Mouse (Mus musculus) adrenal gland, adult 8-10 months (tissue): ENCODE results near the gene Zfp978. TPM values are rescaled to one million over a fixed set of nuclear protein-coding genes. Genes with fewer than 3 reads are reported as not detected.
"Not testable (repeated sequence)": the region's sequence is repeated elsewhere in the genome, so short reads cannot be mapped to it uniquely, and the experiment has no call there.

ENCODE experiments used
- DNase-seq: peaks from one replicate; pipeline ENCODE4 v3.0.0; 2022
- total RNA-seq, 4 experiments: library from RNA; stranded (reverse); gene quantifications; 2 replicates each; pipeline ENCODE4 v1.2.4; 2022

The Zfp978 gene
- total RNA-seq = under 1 TPM; 0.30 to 0.55 (median 0.36) TPM

DNA sequence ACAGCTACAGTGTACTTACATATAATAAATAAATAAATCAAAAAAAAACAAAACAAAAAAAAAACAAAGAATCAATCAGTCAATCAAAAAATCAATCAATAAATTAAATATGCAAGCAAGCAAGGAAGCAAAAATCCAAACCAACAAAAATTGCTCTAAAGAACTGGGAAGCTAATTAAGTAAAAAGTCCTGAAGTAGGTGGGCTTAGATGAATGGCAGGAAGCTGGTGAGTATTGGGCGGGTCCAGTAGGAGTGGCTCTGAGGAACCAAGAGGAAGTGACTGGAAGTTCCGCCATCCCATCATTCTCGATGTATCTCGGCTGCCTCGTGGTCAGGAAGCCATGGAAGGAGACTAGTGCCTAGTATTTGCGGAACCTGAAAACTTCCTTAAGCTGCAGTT is at the start of gene Zfp978:
Gene Zfp978 (plus strand): TSS at position 301 of the 400 bp plus-strand sequence.
- DNase-seq = not testable (repeated sequence)

DNA sequence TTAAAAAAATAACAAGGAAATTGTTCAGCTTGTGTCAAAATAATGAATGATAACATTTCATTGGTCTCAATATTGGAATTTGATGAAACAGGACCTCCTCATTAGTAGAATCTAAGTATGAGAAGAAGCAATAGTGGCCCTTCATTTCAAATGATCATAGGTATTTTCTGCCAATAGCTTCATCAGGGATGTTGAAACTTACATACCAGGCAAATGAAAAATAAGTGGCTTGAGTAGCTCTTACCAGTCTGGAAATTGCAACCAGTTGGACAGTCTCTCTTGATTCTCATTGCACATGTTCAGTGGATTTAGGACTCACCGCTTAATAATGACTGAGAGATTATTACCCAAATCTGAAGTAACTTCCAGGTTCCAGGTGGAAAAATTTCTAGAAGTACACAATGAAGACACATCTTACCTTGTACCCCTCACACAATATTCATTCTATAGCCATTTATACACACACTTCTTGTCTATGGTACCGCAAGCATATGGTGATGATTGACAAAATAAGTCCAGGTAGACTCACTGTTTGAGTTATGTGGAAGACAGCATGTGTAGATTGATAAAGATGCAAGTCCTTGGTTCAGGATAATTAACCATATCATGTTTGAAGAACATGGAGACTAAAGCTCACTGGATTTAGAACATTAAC is 25.9 kb upstream of the Zfp978 start:
- not testable (repeated sequence) for DNase-seq

DNA sequence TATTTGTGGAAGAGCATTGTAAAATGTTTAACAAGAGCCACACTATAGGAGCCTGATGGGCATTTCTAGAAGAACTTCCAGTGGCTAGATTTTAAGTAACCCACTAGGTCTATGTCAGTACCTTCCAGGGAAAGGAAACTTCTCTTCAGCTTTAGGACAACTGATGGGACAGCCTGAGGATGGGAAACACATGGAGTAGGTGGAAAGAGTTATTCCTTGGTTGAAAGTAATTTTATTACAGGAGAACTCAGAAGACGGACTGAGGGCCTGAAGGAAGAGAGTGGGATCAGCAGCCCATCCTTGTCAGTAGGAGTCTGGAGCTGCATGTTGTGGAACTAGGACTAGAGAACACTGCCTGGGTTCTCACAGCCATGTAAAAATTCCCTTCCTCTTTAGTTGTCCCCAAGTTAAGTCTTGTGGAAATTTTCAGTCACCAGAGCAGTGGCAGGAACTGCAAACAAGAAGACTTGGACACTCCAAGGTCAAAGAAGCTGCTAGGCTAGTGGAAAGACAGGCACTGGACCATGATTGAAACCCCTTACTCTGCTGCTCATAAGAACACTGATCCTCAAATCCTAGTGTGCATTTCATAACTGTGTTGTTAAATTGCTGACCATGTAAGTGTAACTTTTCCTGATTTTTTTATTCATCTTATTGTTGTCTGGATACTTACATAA is 25.3 kb upstream of the Zfp978 start:
- not testable (repeated sequence) for DNase-seq

DNA sequence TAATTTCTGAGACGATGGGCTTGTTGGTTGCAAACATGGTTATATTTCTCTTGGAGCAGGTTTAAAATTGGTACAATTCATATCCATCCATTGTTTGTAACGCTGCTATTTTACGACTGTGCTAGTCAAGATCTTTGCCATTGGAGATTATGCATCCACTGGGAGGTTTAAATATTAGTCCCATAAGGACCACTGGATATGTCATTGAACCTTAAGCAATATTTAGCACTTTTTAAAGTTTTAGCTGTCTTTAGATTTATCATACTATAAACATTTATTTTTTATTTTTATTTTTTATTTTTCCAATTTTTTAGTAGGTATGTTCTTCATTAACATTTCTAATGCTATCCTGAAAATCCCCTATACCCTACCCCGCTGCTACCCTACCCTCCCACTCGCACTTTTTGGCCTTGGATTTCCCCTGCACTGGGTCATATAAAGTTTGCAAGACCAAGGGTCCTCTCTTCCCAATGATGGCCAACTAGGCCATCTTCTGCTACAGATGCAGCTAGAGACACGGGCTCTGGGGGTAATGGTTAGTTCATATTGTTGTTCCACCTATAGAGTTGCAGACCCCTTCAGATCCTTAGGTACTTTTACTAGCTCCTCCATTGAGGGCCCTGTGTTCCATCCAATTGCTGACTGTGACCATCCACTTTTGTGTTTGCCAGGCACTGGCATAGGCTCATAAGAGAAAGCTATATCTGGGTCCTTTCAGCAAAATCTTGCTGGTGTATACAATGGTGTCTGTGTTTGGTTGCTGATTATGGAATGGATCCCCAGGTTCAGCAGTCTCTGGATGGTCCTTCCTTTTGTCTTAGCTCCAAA is 24.5 kb upstream of the Zfp978 start:
- not testable (repeated sequence) for DNase-seq

DNA sequence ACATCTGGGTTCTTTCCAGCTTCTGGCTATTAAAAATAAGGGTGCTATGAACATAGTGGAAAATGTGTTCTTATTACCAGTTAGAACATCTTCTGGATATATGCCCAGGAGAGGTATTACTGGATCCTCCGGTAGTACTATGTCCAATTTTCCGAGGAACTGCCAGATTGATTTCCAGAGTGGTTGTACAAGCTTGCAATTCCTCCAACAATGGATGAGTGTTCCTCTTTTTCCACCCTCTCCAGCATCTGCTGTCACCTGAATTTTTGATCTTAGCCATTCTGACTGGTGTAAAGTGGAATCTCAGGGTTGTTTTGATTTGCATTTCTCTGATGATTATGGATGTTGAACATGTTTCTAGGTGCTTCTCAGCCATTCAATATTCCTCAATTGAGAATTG is 23.6 kb upstream of the Zfp978 start:
- not testable (repeated sequence) for DNase-seq

DNA sequence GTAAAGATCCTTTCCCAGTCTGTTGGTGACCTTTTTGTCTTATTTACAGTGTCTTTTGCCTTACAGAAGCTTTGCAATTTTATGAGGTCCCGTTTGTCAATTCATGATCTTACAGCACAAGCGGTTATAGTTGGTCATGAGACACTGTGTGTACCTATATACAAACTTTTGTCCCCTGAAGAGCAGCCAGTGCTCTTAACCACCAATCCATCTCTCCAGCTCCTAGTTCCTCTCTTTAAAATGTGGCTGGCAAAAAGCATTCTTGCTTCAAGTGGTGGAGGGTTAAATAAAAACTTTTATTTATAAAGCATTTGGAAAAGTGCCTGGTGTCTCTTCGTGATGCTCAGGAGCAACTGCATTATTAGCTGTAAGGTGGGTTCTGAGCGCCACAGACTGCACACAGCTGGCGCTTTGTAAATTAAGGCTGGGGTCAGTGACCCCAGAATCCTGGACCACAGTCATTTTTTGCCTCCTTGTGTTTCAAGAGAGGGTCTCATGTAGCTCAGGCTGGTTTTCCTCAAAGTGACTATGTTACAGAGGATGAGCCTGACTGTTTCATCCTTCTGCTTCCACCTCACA is 23.0 kb upstream of the Zfp978 start:
- DNase-seq = no peak

DNA sequence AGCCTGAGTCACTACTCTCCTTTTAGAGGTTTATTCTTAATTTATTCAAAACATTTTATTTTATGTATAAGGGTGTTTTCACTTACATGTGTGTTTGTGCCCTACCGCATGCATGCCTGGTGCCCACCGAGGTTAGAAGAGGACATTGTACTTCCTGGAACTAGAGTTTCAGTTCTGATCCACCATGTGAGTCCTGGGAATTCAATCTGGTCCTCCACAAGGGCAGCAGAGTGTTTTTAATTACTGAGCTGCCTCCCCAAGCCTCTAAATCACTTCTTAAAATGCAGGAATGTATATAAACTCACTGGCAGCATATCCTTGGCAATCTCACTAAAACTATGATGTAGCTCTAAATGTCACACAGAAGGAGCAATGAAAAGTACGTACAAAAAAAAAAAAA is 22.4 kb upstream of the Zfp978 start:
- DNase-seq = not testable (repeated sequence)

DNA sequence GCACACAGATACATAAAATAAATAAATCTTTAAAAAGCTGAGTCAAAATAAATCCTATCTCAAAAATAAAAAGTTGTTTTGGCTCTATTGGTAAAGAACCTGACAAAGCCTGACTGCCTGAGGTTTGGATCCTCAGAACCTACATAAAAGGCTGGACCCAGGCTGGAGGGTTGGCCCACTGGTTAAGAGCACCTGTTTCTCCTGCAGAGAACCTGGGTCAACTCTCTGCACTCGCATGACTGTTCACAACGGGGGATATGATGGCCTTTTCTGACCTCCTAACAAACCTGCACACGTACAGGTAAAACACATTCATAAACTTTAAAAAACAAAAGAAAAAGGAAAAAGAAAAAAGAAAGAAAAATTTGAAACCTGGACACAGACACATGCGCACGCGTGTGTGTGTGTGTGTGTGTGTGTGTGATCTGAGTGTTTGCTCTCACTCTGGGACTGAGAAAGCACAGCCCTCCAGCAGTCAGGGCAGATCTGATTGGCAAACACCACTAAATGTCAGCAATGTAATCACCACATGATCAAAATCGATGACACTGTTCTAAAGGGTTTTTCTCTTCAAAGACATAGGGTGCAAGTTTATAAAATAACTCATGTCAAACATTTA is 21.4 kb upstream of the Zfp978 start:
- not testable (repeated sequence) for DNase-seq

DNA sequence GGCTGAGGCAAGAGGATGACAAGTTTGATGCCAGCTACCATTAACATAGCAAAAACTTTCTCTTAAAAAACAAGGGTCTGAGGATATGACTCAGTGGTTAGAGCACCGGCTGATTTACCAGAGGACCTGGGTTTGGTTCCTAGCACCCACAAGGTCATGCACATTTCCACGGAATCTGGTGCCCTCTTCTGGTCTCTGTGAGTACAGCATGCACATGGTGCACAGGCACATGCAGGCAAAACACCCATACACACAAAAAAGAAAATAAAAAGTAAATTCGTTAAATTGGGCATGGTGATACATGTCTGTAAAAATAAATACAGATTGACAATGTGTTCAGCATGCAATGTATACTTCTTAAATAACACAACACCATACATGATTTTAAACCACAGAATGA is 20.9 kb upstream of the Zfp978 start:
- DNase-seq = not testable (repeated sequence)

DNA sequence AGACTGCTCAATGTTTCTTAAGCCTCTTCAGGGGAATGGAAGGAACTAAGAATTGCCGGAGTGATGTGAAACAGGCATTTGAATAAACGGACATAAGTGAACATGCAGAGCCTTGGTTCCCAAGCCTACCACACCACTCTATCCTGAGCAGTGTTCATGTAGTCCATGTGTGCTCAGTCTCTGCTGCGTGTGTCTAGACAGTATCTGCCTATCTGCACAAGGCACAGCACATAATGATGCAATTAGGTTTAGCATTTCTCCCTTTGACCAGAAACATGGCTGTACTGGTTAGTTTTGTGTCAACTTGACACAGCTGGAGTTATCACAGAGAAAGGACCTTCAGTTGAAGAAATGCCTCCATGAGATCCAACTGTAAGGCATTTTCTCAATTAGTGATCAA is 20.2 kb upstream of the Zfp978 start:
- DNase-seq = not testable (repeated sequence)

DNA sequence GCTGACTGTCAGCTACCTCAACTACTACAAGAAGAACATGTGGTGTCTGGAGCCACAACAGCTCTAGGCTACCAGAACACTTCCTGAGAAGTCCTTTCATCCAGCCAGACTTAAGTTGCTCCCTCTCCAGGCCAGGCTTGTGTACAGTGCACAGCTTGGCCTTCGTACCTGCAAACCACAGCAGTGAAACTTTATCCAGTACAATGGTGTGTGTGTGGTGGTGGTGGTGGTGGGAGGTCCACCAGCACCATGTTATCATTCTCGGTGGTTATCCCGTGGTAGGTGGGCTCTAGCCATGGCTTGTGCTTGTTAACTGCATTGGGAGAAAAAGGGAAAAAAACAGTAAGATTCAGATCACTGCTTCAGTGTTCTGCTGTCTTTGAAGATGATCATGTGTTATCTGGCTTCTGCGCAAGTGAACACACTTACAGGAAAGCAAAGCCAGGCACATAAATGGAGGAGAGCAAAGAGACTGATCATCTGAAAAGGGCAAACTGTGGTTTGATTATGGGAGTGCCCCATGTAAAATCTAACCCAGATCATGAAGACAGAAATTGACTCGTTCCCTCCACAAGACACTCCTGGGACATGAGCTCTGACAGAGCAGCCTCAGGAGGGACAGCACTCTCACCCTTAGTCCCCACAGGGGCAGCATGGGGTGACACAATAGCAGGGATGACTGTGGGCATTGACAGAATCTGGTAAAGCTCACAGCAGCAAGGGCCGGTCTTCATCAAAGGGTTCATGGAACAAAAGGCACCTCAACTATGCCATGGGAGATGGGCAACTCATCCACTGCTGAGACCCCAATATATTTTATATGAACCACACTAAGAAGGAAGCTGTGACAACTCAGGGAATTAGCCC is 17.8 kb upstream of the Zfp978 start:
- not testable (repeated sequence) for DNase-seq

DNA sequence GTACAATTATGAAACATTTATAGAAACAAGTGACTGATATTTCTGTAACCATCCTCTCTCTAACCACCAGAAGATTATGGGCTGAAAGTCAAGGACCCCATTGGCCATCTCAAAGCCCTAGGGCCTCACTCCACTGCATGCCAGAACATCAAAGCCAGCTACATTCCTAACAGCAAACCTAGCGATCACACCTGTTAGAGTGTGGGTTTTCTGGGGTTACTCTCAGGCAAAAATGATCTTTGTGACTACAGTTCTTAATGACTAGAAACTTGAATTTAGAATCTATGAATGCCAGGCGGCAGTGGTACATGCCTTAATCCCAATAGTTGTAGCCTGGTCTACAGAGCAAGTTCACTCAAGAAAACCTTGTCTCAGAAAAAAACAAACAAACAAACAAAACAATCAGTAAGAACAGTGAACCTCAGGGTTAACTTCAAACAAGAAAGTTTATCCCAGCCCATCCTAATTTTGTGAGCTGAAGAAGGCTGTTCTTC is 16.0 kb upstream of the Zfp978 start:
- not testable (repeated sequence) for DNase-seq

DNA sequence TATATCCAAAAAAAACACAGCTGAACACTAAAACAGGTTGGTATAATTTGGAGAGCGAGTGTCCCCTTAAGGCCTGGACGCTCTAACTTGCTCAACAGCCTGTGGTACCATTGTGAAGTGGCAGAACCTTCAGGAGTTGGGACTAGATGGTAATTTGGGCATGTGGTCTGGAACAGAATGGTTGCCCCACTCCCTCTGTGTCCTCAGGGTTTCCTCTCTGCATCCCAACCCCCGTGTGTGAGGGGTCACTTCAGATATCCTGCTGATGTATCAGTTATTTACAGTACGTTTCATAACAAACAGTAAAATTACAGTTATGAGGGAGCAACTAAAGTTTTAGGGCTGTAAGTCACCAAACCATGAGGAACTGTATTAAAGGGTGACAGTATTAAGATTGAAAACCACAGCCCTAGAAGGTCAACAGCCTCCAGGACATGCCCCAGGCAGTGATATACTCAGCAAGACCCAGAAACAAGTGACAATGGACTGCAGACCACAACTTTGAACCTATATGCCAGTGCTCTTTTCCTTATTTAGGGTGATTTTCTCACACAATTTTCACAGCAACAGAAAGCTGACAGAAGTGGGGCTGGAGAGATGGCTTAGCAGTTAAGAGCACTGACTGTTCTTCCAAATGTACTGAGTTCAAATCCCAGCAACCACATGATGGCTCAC is 14.6 kb upstream of the Zfp978 start:
- not testable (repeated sequence) for DNase-seq

DNA sequence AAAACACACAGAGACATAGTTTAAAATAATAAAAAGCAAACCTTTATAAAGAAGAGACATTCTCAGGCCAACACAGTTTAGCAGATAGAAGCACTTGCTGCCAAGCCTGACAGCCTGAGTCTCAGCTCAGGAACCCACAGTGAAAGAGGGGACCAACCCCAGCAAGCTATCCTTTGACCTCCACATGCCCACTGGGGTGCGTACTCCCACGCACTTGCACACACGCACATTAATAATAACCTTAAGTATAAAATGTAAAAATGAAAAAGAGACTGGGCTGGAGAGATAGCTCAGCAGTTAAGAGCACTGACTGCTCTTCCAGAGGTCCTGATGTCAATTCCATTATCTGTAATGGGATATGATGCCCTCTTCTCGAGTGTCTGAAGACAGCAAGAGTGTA is 13.8 kb upstream of the Zfp978 start:
- not testable (repeated sequence) for DNase-seq

DNA sequence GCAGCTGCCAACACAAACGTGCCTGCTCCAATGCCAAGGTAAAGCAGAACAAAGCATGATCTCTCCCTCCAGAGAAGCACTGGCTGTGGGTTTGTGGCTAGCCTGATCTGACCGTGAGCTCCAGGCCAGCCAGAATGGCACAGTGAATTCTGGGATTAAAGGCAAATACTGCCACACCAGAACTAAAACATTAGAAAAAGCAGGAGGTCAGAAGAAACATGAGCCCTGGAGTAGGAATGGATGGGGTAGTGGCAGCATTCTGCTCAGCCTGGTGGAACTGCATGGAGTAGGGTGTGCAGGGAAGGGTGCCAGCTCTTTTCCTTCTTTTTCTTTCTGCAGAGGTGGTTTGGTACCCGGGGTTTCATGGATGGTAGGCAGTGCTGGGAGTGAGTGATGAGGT is 13.2 kb upstream of the Zfp978 start:
- DNase-seq = not testable (repeated sequence)

DNA sequence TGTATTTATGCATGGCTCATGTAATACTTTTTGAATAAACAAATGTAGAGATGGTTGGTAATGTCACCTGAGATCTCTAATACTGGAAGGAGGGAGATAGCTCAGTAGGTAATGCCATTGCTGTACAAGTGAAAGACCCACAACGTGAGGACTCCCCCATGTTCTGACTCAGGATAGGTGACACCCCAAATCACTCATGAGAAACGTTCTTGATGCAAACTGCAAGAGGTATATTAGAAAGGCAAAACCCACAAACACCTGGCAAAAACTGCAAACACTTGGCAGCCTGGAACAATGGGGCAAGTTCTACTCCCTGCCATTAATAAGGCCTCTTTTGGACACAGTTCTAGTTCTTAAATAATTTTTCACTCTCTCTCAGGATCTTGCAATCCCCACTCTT is 12.7 kb upstream of the Zfp978 start:
- DNase-seq = not testable (repeated sequence)

DNA sequence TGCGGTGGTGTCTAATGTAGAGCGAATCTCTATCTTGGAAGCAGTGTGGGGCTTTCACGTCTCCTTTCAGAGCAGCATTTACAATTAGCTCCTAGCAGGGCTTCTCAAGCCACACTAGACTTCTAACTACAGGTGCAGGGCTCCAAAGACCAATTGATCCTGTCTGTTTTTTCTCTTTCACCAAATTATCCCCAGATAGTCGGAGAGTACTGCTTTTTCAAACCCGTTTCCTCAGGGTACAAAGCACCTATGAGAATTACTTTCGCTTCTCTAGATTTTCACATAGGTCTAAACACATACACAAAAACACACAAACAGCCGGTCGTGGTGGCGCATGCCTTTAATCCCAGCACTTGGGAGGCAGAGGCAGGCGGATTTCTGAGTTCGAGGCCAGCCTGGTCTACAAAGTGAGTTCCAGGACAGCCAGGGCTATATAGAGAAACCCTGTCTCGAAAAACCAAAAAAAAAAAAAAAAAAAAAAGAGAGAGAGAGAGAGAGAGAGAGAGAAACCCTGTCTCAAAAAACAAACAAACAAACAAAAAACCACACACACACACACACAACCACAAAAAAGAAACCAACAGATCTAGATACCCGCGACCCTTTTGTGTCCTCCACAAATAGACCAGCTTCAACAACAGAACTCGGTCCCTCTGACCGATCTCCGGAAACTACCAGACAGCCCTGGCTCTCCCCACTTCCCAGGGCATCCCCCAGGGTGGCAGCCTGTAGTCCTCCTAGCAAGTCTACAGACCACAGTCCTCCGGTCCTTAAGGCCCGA is 12.0 kb upstream of the Zfp978 start:
- DNase-seq = not testable (repeated sequence)

DNA sequence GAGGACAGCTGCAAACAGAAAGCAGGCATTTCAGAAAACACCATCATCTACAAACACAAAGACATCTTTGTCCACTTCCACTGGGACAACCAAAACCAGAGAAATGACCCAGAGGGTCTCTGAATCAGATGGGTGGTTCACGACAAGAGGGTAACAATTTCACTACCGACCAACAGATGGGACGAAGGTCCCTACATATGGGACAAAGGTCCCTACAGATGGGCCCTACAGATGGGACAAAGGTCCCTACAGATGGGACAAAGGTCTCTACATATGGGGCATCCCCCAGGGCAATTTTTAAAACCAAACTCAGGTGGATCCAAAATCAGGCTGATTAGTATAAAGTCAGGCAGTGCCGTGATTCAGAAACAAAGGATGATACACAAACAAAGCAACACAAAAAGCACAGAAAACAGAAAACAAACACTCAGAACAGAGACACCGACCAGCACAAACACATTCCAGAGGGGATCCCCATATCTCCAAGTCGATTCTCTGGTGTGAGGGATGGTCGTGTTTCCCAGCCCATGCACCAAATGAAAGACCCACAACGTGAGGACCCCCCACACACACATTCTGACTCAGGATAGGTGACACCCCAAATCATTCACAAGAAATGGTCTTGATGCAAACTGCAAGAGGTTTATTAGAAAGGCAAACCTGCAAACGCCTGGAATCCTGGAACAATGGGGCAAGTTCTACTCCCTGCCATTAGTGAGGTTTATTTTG is 11.3 kb upstream of the Zfp978 start:
- DNase-seq = not testable (repeated sequence)

DNA sequence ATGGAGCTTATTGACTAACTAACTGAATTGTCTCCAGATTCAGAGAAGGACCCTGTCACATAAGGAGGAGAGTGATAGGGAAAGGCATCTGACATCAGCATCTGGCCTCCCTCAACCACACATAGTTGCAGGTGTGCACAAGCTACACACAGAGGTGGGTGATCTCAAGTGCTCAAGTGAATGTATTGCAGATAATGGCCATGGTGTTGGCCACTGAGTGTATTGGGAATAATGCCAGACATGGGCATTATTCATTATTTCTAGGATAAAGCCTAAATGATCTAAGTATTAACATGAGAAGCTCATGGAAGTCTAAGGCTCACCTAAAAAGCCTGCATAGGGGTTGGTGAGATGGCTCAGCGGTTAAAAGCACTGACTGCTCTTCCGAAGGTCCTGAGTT is 10.6 kb upstream of the Zfp978 start:
- DNase-seq = not testable (repeated sequence)
